Mouse (Mus musculus) intestine, postnatal 0 days (tissue): ENCODE results near the gene Tpst2. TPM values are rescaled to one million over a fixed set of nuclear protein-coding genes. Genes with fewer than 3 reads are reported as not detected.
A peak's percentile ranks its signal among the peaks of the same experiment; 100 is the strongest.

Source experiments
- ATAC-seq: fragments of 200-750 bp; cut with Nextera tagmentation; 2 replicates; pipeline ENCODE4 v1.8.0; 2017; ENCODE audit warnings: mild to moderate bottlenecking, moderate TSS enrichment, moderate library complexity
- H3K27ac ChIP-seq: fragments of 300-500 bp; sonication (generic); 2 replicates; pipeline ENCODE4 v1.5.1; 2014; ENCODE audit warnings: mild to moderate bottlenecking, low read depth, low read length, moderate library complexity
- H3K27me3 ChIP-seq: fragments of 300-500 bp; sonication (generic); replicated peaks from 2 replicates; pipeline ENCODE4 v1.6.1; 2014; ENCODE audit warnings: low read length, mixed read lengths; ENCODE audit not compliant: control insufficient read depth, insufficient read depth
- H3K36me3 ChIP-seq: fragments of 300-500 bp; sonication (generic); 2 replicates; pipeline ENCODE4 v1.6.1; 2014; ENCODE audit warnings: mild to moderate bottlenecking, moderate library complexity; ENCODE audit not compliant: control insufficient read depth, insufficient read depth
- H3K4me1 ChIP-seq: fragments of 300-500 bp; sonication (generic); replicated peaks from 2 replicates; pipeline ENCODE4 v1.6.1; 2014; ENCODE audit warnings: antibody characterized with exemption, low read length, mixed read lengths; ENCODE audit not compliant: control insufficient read depth, insufficient read depth
- H3K4me2 ChIP-seq: fragments of 300-500 bp; sonication (generic); replicated peaks from 2 replicates; pipeline ENCODE4 v1.6.1; 2014; ENCODE audit warnings: low read depth, mild to moderate bottlenecking, moderate library complexity
- H3K4me3 ChIP-seq: fragments of 300-500 bp; sonication (generic); 2 replicates; pipeline ENCODE4 v1.5.1; 2014; ENCODE audit warnings: low read depth, low read length
- H3K9ac ChIP-seq: fragments of 300-500 bp; sonication (generic); 2 replicates; pipeline ENCODE4 v1.6.1; 2014; ENCODE audit warnings: mild to moderate bottlenecking, low read depth, low read length
- H3K9me3 ChIP-seq: fragments of 300-500 bp; sonication (generic); 2 replicates; pipeline ENCODE4 v1.6.1; 2016; ENCODE audit warnings: mixed run types; ENCODE audit not compliant: control insufficient read depth
- CTCF ChIP-seq: sonication (generic); IDR thresholded peaks from 2 replicates; pipeline ENCODE4 v1.5.1; 2016; ENCODE audit warnings: low read depth, mild to moderate bottlenecking, control low read depth, antibody characterized with exemption, moderate library complexity
- WGBS: fragments of 180-500 bp; shearing (Covaris S2); extraction: QIAGEN DNeasy Blood & Tissue Kit; methylation state at CpG from one replicate; pipeline ENCODE4 v1.1.7; 2014; 5-methylcytosine and 5-hydroxymethylcytosine counted together
- polyA plus RNA-seq: library from polyadenylated mRNA; unstranded; fragments of >200 nt; fragmentation: Nextera tagmentation; extraction: Ambion mirVana; gene quantifications from 2 replicates; pipeline ENCODE4 v1.2.1, GENCODE M21; 2015

Tpst2 gene
- 45.3 and 48.4 TPM in 2 replicates for polyA plus RNA-seq

- H3K4me1 ChIP-seq: peaks cover 6% of the 10 kb centered on the region; the same call in 1 of the 2 replicates
- peak; percentile 46 for TF ChIP-seq CTCF
Observed at GRCm38 (mm10) chr5:112276267-112276873, at the start of gene Tpst2. TSS of gene Tpst2 (plus strand) at chr5:112276691.

DNA sequence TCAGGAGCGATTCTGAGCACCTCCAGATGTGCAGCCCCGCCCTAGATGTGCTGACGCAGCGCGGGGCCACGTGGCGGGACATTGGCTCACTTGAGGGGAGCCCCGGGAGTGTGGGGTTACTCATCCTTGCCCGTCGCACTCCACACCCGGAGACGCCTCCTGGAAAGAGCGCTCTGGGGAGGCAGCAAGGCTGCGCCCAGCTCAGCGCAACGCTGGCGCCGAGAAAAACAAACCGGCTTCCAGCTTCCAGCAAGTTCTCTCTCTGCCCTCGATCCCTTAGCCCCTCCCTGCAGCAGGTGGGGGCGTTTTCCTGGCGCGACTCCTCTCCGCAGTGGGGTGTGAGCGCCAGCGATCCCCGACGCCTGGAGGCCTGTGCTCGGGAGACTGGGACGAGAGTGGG, 49.1 kb upstream of the Tpst2 start:
- no peak overlapping the region for H3K27ac ChIP-seq
- ATAC-seq: no peak
- H3K4me2 ChIP-seq: peak overlapping the region; percentile 55
- H3K4me3 ChIP-seq: peak overlapping the region; percentile 26
- 1% methylated on average over 30 of the region's 30 CpGs for WGBS
- H3K27me3 ChIP-seq: peaks cover 41% of the 10 kb centered on the region
- H3K9ac ChIP-seq: no peak overlapping the region
- H3K36me3 ChIP-seq: no peaks in the 10 kb centered on the region
- TF ChIP-seq CTCF: no peak
- H3K4me1 ChIP-seq: peaks cover 4% of the 10 kb centered on the region; the same call in 1 of the 2 replicates
- H3K9me3 ChIP-seq: no peaks in the 10 kb centered on the region

More at GRCm38 (mm10) chr5:112276267-112276873, at the start of gene Tpst2:
- Histone ChIP-seq H3K4me3 (peak within 1 kb of the TSS; percentile 69), H3K36me3 (no peaks in the 10 kb centered on the region), H3K27me3 (peaks cover 6% of the 10 kb centered on the region; the same call in 1 of the 2 replicates), H3K4me2 (peak within 1 kb of the TSS; percentile 92), H3K9ac (peak within 1 kb of the TSS; percentile 83), H3K27ac (peak within 1 kb of the TSS; percentile 80), H3K9me3 (no peaks in the 10 kb centered on the region)
- under 1% methylated on average over 59 of the region's 62 CpGs for WGBS
- ATAC-seq: peak; percentile 96

DNA sequence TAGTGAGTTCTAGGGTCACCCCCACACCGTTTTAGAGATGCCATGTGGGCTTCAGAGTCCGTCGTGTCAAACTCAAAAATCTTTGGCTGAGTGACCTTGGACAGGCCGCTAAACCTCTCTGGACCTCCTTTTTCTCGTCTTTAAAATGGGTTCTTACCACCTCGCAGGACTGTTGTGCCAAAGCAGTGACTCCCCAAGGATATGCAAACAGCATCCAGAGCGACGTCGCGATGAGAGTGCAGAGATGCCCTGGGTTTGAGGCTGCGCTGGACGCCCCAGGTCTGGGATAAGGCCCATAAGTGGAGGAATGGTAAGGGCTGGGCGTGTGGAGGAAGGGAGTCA, 48.6 kb upstream of the Tpst2 start:
- no peak for ATAC-seq
- H3K27me3 ChIP-seq: peaks cover 41% of the 10 kb centered on the region
- H3K9ac ChIP-seq: no peak overlapping the region
- no peaks in the 10 kb centered on the region for H3K9me3 ChIP-seq
- WGBS: 6% methylated on average over 13 of the region's 13 CpGs
- no peaks in the 10 kb centered on the region for H3K36me3 ChIP-seq
- peaks cover 4% of the 10 kb centered on the region; the same call in 1 of the 2 replicates for H3K4me1 ChIP-seq
- no peak for TF ChIP-seq CTCF
- H3K4me2 ChIP-seq: no peak overlapping the region; the same call in 1 of the 2 replicates
- no peak overlapping the region for H3K27ac ChIP-seq
- H3K4me3 ChIP-seq: peak overlapping the region; percentile 21; the same call in 1 of the 2 replicates

- H3K27me3 ChIP-seq: peaks cover 41% of the 10 kb centered on the region
- H3K9ac ChIP-seq: no peak overlapping the region
- H3K4me1 ChIP-seq: peaks cover 4% of the 10 kb centered on the region; the same call in 1 of the 2 replicates
- H3K36me3 ChIP-seq: no peaks in the 10 kb centered on the region
- 1% methylated on average over 57 of the region's 57 CpGs for WGBS
- no peaks in the 10 kb centered on the region for H3K9me3 ChIP-seq
- H3K4me3 ChIP-seq: peak overlapping the region; percentile 21
- no peak for ATAC-seq
- no peak for TF ChIP-seq CTCF
- H3K4me2 ChIP-seq: peak overlapping the region; percentile 37
- no peak overlapping the region for H3K27ac ChIP-seq
Observed at GRCm38 (mm10) chr5:112228240-112229076, 48.0 kb upstream of the Tpst2 start.

DNA sequence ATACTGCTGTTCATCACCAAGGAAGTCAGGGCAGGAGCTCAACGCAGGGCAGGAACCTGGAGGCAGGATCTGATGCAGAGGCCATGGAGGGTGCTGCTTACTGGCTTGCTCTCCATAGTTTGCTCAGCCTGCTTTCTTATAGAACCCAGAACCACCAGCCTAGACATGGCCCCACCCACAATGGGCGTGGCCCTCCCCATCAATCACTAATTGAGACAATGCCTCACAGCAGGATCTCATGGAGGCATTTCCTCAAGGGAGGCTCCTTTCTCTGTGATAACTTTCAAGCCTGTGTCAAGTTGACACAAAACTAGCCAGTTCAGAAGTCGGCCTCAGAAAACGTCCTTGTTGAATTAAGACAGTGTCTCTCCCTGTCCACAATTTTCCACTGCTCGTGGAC, 40.7 kb upstream of the Tpst2 start:
- no peak for ATAC-seq
- Histone ChIP-seq H3K4me3 (no peak overlapping the region), H3K4me1 (no peaks in the 10 kb centered on the region), H3K27me3 (no peaks in the 10 kb centered on the region), H3K4me2 (no peak overlapping the region), H3K27ac (no peak overlapping the region), H3K36me3 (no peaks in the 10 kb centered on the region), H3K9me3 (no peaks in the 10 kb centered on the region), H3K9ac (no peak overlapping the region)
- 64% methylated on average over 5 of the region's 5 CpGs for WGBS
- TF ChIP-seq CTCF: no peak

- no peak overlapping the region for H3K4me2 ChIP-seq
- H3K36me3 ChIP-seq: no peaks in the 10 kb centered on the region
- TF ChIP-seq CTCF: no peak
- H3K27ac ChIP-seq: no peak overlapping the region
- H3K4me3 ChIP-seq: no peak overlapping the region
- no peak overlapping the region for H3K9ac ChIP-seq
- ATAC-seq: no peak
- no peaks in the 10 kb centered on the region for H3K9me3 ChIP-seq
- H3K4me1 ChIP-seq: no peaks in the 10 kb centered on the region
- WGBS: 69% methylated on average over 2 of the region's 2 CpGs
- H3K27me3 ChIP-seq: no peaks in the 10 kb centered on the region
Observed at GRCm38 (mm10) chr5:112236631-112237030, 39.9 kb upstream of the Tpst2 start.
